ENCODE assay signal across 27 mouse cellular contexts in genomic region chr17:61578895-61579294, GRCm38 (mm10).
"Had no signal": no experiment of that assay in that cellular context is flagged by ENCODE, and none has a peak within 500 bp of the region (broad histone marks: within the 10 kb centered on the region; RNA-seq: fewer than 3 reads in every experiment).

No protein-coding gene starts in this region.

- DNase-seq: cerebellum, adult 2 months; cerebellum, adult 8-10 months; cerebellum, adult 9-10 months; cerebellum, adult 9-11 months; cerebellum, postnatal 10 days; cerebellum, postnatal 14 days; cerebellum, postnatal 25 days; cerebellum, postnatal 36 days; embryo, embryonic 11 days; gastrocnemius, adult 2 months; gastrocnemius, postnatal 10 days; gastrocnemius, postnatal 14 days; gastrocnemius, postnatal 25 days; gastrocnemius, postnatal 36 days; heart, adult 11 months; heart, adult 18-20 months; heart, adult 2 months had no signal

- ATAC-seq: forebrain, embryonic 15.5 days; forebrain, embryonic 16.5 days had no signal

- H3K4me2 ChIP-seq: embryonic facial prominence, embryonic 12.5 days; embryonic facial prominence, embryonic 13.5 days; embryonic facial prominence, embryonic 15.5 days; forebrain, embryonic 15.5 days; heart, embryonic 11.5 days had no signal

- H3K4me1 ChIP-seq: embryonic facial prominence, embryonic 10.5 days; embryonic facial prominence, embryonic 12.5 days; embryonic facial prominence, embryonic 13.5 days; embryonic facial prominence, embryonic 15.5 days; forebrain, embryonic 10.5 days; forebrain, embryonic 15.5 days; heart, embryonic 10.5 days had no signal

- H3K27me3 ChIP-seq: embryonic facial prominence, embryonic 12.5 days; embryonic facial prominence, embryonic 13.5 days; embryonic facial prominence, embryonic 15.5 days; forebrain, embryonic 15.5 days had no signal

- H3K4me3 ChIP-seq: embryonic facial prominence, embryonic 10.5 days; embryonic facial prominence, embryonic 12.5 days; embryonic facial prominence, embryonic 13.5 days; embryonic facial prominence, embryonic 15.5 days; erythroblast, embryonic 14.5 days; forebrain, embryonic 10.5 days; forebrain, embryonic 15.5 days; gastrocnemius, adult 2 months; heart, adult 2 months; heart, embryonic 10.5 days had no signal

- H3K9ac ChIP-seq: embryonic facial prominence, embryonic 12.5 days; embryonic facial prominence, embryonic 13.5 days; embryonic facial prominence, embryonic 15.5 days; forebrain, embryonic 15.5 days had no signal

- H3K9me3 ChIP-seq: embryonic facial prominence, embryonic 10.5 days; embryonic facial prominence, embryonic 12.5 days; embryonic facial prominence, embryonic 13.5 days; embryonic facial prominence, embryonic 15.5 days; forebrain, embryonic 10.5 days; forebrain, embryonic 15.5 days; heart, embryonic 10.5 days had no signal

- H3K27ac ChIP-seq: embryonic facial prominence, embryonic 10.5 days; embryonic facial prominence, embryonic 12.5 days; embryonic facial prominence, embryonic 13.5 days; embryonic facial prominence, embryonic 15.5 days; forebrain, embryonic 10.5 days; forebrain, embryonic 15.5 days; gastrocnemius, adult 2 months; heart, adult 2 months; heart, embryonic 10.5 days had no signal

- H3K36me3 ChIP-seq: embryonic facial prominence, embryonic 10.5 days; embryonic facial prominence, embryonic 12.5 days; embryonic facial prominence, embryonic 13.5 days; embryonic facial prominence, embryonic 15.5 days; forebrain, embryonic 10.5 days; forebrain, embryonic 15.5 days; heart, embryonic 10.5 days had no signal
